Mouse (Mus musculus) mesoderm, embryonic 11.5 days (tissue): Measurements from ENCODE around the gene Kdm4b.

Experiments
- DNase-seq: peaks from one replicate; pipeline ENCODE4 v3.0.0-alpha.2; 2012; ENCODE audit warnings: low read depth, low spot score

The Kdm4b gene

DNA sequence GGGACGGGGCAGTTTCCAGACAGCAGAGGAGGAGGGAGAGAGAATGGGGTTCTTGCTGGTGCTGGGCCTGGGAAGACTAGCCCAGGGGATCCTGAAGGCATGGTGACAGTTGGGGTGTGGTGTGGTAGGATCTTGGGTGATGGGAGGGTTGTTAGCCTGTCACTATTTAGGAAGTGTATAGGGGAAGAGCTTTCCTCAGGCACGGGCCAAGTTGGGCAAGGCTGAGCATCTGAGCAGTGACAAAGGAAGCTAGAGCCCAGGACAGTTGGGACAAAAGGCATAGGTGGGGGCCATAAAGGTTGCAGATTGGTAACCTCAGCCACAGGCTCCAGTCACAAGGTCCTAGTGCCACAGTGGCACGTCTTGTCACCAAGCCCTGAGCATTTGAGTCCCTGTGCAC is 17.6 kb downstream of the Kdm4b start:
- DNase-seq = no peak

DNA sequence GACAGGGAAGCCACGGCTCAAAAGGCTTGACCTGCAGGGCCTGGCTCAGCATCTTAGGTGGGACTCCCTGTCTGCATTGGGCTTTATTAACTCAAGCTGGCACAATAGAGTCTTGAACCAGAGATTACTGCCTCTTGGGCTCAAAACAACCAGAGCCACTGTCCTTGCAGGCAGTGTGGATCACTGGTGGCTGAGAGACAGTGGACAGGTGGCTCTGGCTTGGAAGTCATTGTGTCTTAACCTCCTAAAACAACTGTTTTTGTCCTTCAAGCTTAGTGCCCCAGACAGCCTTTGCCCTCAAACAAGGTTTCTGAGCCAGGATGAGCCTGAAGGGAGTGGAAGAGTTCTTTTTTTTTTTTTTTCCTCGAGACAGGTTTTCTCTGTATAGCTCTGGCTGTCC is 19.5 kb downstream of the Kdm4b start:
- DNase-seq = no peak

DNA sequence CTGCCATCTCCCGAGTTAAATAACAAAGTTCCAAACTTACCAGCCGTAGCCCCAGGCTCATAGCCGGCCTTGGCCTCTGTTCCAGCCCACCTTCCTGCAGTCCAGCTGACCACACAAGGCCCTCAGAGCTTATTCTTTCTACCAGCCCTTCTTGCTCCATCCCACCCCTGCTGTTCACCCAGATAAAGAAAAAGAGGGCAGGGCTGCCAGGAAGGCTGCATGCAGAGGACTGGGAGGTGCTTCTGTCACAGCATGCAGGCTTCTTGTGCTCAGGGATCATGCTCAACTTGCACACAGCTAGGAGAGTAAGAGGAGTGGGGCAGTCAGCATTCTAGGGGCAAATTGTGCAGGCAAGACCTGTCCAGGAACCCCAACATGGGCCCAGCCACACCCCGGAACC is 22.3 kb downstream of the Kdm4b start:
- DNase-seq = no peak

DNA sequence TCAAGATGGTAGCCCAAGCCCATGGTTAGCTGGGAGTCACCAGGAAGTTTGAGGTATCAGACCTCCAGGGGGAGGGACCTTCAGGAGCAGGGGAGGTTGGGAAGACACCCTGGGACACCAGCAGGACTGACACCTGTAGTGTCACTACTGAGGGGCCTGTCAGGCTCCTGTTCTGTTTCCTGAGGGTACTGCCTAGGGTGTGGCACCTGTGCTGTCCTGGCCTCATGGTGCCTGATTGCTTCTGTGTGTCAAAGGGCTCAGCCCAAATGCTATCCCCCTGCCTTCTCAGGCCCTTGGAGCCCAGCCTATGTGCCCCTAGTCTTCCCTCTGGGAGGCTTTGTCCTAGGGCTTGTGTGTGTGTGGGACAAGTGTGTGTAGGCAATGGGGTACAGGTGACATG is 22.7 kb downstream of the Kdm4b start:
- DNase-seq = no peak

DNA sequence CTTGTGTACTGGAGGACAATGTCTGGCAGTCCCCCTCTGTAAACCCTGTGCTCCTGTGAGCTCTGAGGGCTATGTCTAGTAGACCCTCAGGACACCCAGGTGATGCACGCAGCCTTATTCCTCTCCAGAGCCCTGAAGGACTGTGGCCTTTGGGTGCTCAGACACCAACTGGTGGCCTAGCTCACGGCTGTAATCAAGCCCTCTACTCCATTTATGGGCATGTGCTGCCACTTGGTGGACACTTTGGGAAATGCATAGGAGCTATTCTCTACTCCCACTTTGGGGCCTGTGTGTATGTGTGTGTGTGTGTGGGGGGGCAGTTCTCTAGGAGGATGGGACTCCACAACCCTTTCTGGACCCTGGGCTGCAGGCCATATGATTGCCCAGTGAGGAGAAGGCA is 24.8 kb downstream of the Kdm4b start:
- DNase-seq = peak; percentile 72

DNA sequence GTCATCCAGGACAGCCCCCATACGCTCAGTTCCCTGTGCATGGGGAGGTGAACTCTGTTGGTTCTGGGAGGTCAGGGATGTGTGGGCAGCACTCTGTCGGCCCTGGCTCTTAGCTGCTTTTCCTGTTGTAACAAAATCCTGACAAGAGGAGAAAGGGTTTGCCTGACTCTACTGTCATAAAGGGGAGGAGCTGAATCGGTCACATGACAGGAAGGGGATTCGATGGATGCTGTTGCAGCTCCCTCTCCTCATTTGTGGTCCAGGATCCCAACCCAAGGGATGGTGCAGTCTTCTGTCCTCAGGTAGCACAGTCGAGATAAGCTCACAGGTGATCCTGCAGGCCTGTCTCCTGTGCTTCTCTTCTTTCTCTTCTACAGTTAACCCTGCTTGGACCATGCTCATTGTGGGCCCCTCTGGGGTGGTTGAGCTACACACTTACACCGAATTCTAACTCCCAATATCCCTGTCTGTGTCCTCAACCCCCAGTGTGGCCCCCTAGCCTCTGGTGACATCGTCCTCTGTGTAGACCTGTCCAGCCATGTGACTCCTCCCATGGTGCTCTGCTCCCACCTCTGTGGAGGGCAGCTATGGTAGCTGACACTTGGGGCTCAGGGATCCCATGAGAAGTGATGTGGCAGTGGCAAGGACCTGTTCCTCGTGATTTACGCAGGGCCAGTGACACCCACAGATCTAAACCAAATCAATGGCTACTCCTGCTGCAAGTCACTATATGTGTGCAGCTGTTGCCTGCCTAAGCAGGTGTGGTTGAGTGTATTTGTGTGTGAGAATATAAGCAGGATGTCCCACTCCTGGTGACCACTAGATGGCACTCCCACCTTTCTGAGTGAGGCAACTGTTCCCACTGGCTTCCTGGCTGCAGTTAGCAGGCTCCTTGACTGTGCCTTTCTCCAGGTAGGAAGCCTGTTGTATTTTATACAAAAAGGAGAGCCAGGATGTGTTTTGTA is 31.3 kb downstream of the Kdm4b start:
- peak; percentile 87 for DNase-seq

DNA sequence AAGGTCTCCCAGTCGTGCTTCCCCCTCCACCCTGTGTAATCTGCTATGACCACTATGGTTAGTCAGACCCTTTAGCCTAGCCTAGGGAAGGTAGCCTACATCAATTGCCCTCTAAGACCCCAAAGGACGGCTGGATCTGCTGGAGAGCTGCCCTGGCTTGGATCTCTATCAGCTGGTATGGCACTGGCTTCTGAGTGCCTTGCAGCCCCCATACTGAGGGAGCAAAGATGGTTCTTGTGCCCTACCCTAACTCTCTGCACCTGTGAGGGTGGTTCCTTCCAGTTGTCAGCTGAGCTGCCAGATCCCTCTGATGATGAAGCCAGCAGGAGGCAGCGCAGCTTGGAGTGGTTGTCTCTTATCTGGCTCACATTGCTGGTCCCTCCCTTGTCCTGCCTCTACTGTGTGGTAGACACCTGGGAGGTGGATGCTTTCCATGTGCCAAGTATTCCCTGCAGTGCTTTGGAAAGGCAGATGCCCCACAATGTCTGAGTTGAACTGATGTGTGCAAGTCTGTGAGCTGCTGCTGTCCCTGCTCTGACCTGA is 33.4 kb downstream of the Kdm4b start:
- DNase-seq = no peak

DNA sequence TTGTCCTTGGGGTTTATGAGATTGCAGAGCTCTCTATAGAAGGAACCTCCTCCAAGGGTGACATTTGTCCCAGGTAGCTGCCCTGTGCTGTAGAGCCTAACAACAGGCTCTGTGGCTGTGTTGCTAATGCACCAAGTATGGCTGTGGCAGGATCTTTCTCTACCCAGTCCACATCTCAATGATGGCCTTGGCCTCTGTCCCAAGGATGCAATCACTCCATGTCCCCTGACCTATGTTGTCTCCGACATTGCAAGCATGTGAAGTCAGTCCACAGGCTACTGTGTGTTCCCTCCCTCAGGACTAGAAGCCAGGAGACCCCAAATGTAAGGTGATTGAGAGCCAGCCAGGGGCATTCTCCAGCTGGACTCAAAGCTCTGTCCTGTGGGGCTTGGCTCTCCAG is 34.0 kb downstream of the Kdm4b start:
- DNase-seq = no peak

DNA sequence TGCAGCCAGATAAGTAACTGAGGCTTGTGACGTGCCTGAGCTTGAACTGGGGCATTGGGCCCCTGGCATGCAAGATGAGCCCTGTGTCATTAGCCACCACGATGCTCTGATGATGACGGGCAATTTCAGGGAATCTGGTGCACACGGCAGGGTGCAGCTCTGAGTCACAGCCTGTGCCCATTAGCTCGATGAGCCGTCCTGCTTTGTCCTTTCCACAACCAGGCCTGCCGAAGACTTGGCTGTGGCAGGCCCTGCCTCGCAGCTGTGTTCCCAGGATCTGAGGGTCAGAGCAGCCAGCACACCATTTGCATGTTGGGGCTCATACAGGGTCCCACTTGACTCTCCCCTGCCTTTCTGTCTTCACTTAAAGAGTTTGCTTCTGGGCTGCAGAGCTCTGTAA is 34.6 kb downstream of the Kdm4b start:
- DNase-seq = no peak

DNA sequence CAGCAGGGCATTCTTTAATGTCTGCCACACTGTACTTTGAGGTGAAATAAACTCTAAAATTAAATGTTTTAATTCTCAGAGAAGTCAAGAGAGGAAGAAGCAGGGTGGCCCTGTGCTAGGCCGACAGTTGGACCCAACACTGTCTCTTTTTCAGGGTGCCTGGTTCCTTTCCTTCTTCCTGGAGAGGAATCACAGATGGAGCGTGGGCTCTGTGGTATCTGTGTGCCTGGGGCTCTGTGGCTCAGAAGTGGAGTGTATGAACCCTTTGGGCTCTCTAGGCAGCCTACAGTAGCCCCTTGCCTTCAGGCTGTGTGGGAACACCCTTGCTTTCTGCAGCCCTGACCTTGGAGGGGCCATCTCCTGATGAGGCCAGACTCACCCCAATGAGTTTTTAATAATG is 35.7 kb downstream of the Kdm4b start:
- no peak for DNase-seq

DNA sequence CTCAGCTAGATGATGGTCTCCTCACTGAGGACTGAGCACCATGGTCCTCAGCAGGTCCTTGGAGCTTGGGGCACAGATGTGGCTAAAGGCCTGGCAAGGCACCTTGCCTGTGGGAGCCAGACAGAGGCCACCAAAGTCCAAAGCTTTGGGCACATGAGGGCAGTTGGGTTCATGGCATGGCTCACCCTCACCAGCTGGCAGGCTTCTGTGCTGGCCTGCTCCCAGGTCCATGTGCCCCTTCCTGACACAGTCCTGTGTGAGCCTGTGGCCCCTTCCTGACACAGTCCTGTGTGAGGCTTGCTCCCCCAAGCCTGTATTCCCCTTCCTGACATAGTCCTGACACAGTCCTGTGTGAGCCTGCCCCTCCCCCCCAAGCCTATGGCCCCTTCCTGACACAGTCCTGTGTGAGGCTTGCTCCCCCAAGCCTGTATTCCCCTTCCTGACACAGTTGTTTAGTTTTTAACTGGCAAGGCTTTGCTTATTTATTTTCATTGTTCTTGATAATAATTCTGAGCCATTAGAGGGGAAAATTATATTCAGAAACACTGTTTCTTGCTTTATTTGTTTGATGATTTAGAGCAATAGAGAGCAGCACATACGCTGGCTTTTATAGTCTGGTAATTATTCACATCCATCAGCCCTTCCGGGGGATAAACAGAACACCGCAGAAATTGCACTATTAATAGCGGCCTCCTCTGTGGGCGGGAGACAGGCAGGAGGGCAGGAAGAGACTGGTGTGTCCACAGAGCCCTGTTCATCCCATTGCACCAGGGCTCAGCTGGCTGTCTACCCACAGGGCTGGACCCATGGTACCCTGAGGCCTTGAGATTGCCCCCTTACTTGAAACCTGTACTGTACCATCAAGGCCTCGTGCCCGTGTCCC is 40.2 kb downstream of the Kdm4b start:
- DNase-seq = no peak

DNA sequence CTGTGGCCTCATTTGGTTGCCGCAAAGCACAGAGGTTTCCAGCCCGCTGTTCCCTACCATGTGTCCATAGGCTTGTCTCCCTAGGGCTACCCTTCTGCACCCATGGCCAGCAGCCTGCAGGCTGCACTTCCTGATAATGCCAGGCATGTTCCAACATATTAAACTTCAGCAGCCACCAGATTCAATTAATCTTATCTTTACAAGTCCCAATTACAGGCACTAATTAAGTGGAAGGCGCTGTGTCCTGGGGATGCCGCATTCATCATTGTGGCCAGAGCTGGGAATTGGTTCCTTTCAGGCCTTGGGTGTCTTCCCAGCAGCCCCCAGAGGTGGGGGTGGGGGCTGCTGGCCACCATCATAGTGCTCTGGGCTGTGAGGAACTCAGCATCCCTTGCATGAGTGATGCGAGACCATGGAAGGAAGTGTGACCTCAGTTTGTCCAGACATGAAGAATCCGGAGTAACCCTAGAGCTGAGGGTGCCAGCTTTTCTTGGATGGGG is 42.5 kb downstream of the Kdm4b start:
- DNase-seq = no peak

DNA sequence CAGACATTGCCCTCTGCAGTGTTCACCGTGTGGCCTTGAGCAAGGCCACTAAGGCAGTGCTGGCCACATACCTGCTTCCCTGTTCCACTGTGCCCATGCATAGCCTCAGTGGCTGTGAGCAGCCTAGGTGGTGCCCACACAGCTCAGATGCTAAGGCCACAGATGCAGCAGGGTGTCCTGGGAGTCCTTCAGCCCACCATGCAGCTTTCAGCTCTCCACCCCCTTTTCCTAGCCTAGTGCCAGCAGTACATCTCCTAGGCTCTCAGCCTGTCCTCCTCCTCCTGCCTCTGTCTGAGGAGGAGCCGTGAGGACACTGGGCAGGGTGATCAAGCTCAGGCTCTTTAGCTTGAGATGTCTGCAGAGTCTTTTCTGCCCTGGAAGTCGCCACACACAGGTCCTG is 44.2 kb downstream of the Kdm4b start:
- no peak for DNase-seq

DNA sequence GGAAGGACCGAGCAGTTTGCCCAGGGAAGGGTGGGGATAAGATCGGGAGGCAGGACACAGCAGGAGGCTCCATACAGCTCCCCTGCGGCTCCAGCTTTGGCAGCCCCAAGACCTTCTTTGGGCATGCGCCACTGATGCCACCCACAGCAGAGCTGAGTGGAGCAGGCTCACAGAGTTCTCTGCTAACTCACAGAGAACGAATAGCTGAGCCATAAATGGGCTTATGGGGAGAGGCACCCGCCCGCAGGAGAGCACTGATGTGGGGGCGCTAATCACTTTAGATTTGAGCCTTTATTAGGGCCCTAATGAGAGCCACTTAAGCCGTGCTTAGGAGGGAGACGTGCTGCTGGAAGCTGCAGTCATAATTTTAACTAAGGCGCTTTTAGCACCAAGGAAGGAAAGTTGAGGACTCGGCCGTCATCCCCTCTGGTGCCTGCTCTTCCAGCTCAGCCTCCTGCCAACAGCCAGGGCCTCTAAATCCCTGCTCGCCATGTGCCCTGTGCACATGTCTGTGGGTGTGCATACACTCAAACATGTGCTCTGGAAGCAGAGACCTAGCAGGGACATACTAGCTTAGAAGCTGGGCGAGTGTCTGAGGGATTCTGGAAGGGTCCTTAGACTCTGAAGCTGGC is 45.3 kb downstream of the Kdm4b start:
- DNase-seq = no peak

DNA sequence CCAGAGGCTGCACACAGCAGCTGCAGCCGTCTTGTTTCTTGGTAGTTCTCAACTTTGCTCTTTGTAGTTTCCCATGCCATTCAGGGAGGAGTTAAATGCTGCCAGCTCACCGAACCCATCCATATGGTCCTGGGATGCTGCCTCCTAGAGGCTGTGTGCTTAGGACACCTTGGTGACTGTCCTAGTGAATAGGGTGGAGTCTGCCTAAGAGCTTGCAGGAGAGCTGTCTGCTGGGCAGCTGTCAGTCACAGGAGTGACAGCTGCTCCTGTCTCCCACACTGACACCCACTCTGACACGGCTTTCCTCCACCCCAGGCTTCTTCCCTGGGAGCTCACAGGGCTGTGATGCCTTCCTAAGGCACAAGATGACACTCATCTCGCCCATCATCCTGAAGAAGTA is 46.2 kb downstream of the Kdm4b start:
- no peak for DNase-seq

DNA sequence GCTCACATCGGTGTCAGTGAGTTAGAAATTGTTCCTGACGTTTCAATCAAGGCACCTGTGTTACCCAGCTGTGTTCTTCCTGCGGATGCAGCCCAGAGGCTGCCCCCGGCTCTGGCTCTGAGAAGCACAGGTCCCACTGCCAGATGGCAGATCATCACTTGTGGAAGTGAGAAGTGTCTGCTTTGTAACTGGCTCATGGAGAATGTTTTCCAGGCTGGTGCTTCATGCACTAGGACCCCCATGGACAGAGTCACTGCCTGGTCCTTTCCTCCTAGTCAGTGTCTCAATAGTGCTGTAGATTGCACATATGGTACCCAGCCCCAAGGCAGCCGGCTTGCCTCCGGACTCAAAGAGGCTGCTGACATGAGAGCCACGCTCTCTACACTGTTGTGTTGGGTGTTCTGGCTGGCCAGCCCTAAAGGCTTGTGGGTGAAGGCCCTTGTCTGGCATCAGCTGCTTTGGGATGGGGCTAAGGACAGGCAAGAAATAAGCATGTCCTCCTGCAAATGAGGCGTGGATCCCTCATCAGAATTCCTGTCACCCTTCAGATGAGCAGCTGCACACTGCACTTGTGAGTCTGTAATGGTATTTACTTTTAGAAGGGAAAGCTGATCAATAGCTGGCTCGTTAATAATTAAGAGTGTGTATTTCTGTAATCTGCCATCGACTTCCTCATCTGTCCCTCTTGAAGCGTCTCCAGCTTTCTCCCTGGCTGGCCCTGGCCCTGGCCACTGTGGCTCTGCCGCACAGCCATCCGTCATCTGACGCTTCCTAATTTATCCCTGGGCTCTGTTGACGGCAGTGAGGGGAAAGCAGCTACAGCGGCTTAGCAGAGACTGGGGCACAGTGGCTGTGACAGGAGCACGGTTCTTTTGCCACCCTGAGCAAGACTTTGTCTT is 47.5 kb downstream of the Kdm4b start:
- DNase-seq = no peak

DNA sequence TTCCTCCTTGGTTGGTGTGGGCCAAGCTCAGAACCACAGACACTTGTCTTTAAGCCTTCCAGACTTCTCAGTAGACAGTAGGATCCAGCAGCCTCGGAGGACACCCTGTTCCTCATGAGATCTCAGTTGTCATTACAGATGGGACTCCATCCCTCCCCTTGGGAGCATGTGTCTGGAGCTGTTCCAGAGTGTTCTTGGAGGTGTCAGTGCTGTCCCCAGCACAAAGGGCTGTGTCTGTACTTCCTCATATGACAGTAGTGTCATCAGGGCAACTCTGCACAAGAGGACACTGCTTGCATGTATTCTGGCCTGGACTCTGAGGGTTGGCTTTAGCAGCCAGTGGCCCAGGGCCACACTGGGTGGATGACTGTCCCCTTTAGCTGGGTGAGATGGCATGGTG is 49.0 kb downstream of the Kdm4b start:
- no peak for DNase-seq

DNA sequence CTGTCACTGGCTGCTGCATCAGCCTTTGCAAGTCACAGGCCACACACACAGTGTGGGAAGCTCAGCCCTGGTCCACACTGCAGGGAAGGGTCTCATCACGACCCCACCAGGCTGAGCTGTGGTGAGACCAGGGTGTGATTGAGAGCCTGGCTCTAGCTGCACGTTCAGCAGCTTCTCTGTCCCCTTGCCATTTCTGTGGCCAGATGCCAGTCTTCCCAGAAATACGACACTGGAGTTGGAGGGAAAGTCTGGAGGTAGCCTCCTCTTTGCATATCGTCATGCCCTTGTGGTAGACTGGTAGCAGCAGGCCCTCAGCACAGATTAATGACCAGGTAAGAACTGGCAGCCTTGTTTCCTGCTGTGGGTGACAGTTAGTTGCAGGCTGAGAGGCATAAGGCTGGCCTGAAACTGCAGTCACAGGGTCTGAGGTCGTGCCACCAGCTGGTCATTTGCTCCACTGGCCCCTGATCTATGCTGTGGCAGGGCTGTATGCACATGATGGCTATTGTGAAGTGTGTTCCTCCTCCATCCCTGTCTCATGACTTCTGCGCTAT is 53.5 kb downstream of the Kdm4b start:
- no peak for DNase-seq

DNA sequence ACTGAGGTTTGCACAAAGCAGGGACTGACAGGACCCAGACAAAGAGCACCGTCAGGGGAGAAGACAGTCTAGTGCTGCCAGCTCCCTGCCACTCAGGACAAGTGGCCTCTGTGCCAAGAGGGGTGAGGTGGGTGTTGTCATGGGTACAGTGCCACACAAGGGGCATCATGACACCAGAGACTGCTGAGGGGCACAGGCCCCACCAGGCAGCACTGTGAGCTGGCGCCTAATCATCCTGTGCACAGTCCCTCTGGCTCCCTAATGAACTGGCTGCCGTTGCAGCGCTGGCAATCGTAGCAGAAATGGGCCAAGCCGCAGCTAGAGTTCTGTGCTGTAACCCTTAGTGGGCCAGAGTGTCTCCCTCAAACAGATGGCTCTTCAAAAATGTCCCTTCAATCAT is 54.4 kb downstream of the Kdm4b start:
- no peak for DNase-seq

DNA sequence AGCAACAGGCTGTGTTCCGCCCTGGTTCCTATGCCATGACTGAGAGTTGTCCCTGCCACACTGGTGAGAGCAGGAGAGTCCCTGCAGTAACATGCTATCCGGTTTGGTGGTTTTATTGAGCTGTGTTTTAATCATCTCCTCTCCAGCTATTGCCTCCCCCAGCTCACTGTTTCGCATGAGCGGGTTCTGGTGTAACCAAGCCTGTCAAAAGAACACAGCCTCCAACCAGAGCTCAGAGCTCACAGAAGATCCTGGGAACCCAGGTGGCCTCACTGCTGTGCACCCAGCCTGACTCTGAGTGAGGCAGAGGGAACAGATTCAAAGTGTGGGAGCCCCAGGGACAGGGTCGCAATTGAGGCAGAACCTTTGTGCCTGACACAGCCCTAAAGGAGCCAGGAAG is 55.3 kb downstream of the Kdm4b start:
- no peak for DNase-seq
